Mouse (Mus musculus) T-helper 2 cell (primary cell): ENCODE results near the gene Vgll4.

ENCODE experiments used
- in situ Hi-C: fragments of 300-600 bp; cut with MboI, MseI; formaldehyde crosslinking; loops from one replicate; pipeline ENCODE4 v1.15.1; 2025; ENCODE audit warnings: high pct_unique_total_duplicates

Gene Vgll4

DNA sequence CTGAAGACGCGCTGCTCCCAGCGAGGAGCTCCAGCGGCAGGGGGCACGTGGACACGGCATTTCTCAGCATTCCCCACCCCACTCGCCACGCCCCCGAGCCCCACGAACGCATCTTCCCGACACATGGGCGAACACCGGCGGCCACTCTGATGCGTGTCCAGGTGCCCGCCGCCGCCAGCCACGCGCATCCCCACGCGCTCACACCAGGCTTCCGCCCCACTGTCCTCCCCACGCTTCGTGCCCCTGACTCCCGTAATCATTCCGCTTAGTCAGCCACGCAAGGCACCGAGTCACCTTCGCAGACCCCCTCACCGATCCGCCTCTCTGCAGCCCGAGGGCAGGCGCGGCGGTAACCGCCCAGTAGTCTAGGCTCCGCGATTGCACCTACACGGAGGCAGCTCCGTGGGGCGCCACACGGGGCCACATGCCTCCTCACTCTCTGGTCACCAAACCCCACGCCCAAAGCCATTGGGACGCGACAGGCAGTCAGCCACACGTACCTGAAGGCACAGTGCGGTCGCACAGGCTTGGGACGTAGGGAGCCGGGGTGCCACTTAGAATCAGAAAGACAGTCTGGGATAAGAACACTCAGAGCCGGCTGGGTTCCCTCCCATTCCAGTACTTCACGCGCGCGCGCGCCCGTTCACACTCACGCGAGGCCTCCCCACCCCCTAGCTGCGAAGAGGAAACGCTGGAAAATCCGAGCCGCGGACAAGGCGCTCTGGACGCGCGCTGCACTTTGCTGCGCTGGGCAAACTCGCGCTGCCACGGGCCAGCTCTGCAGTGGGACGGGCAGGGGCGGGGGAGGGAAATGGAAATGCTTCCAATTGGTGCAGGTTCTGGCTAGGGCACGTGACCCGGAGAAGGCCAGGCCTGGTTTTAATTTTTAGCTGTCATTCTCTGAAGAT is at the start of gene Vgll4:
TSS of gene Vgll4 (minus strand) at position 782 of the 908 bp plus-strand sequence.
- in situ Hi-C loops: loop anchor here (5.0 kb wide), 1 partner anchor 233 kb away; no protein-coding TSS in a partner anchor

DNA sequence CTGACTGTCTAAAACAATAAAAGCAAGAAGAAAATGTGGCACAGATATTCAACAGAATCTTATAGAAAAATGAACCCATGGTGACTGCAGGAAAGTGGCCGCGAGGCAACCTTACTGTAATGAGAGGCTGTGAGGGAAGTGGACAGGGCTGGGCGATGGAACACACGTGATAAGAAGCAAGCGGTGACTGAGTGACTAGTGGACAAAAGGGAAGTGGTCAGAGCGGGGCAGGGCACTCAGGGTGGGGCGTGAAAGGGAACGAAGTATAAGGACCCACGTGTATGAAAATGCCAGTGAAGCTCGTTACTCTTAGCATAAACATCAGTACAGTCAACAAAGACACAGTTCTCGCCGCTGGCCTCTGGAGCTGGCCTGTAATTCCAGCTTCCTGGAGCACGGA is 45.7 kb upstream of the Vgll4 start:
- in situ Hi-C loops: no loop called here

DNA sequence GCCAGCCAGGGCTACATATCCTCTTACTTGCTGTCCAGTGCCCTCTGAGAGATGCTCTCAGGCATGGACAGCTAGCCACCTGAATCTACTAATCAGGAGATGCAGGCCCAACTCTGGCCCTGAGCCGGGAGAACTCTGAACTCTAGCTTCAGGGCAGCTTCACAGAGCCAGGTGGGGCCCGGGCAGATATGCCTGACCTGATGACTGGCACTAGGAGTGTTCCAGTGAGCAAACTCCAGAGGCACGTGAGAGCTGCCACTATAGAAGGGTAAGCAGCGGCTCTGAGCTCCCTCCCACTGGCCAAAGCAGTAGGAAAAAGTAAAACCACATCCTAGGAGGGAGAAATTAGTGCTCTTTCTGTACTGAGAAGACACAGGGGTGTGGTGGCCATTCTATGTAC is 43.8 kb upstream of the Vgll4 start:
- in situ Hi-C loops: loop anchor here (5.0 kb wide), 1 partner anchor 81 kb away; no protein-coding TSS in a partner anchor

DNA sequence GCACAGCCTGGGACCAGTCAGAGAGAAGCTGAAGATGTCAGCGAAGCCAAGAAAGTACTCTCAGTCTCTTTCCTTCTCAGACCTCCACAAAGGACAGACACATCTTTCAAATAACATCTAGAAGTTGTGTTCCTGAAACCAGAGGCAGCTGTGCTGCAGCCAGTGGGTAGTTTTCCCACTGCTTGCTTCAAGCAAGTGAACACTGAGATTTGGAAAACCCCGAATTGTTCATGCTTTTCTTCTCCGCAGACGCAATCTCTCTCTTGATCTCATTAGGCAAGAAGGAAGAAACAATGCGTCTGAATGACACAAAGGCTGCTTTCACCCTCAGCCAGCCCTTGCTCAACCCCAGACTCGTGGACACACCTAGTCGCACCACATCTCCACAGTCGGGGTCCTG is 42.0 kb upstream of the Vgll4 start:
- in situ Hi-C loops: loop anchor here (5.0 kb wide), 1 partner anchor 79 kb away; no protein-coding TSS in a partner anchor

DNA sequence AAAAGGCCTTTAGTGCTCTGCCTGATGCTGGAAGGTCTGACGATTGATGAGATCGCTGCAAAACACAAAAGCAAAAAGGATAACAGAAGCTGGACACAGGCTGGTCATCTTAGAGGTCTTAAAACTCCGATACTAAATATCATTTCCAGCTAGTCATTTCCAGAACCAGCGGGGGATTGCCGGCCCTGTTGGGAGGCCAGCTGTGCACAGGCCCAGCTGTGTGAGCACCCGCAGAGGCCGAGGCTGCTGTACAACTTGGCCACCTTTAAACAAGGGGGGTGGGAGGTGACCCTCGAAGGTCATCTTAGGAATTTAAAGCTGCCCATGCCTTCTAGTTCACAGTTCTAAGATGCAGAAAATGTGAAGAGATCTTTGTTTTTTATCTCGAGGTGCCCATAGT is 41.0 kb upstream of the Vgll4 start:
- in situ Hi-C loops: loop anchor here (5.0 kb wide), 1 partner anchor 79 kb away; no protein-coding TSS in a partner anchor

DNA sequence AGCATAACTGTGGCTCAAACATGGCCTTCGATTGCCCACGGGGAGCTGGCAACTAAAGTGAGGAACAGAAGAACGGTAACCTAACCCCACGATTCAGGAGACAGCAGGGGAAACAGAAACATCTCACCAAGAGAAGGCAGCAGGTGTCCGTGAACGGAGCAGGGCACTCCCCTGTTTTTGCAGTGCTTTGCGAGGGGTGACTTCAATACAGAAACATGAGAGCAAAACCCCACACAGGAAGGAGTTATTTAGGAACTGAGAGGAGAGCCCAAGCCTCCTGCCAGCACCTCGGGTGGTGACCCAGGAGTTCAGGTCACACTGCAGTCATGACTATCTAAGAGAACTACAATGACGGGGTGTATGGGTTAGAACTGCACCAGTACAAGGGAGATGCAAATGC is 40.5 kb upstream of the Vgll4 start:
- in situ Hi-C loops: loop anchor here (5.0 kb wide), 1 partner anchor 78 kb away; no protein-coding TSS in a partner anchor

DNA sequence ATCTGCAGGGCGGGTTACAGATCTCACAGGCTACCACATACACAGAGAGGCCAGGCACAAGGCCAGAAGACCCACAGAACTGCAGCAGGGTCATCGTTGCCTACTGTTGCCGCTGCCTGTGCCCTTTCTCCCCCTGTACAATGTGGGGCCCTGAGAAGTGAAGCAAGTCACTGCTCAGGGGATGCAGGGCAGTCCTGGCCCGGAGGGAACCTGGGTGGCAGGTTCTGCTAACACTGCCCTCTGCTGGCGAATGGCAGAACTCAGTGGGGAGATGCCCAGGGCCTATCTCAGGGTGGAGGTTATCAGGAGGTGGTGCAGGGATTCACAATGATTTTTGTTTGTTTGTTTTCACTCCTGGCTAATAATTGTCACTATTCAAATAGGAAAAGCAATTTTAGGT is 37.9 kb upstream of the Vgll4 start:
- in situ Hi-C loops: no loop called here

DNA sequence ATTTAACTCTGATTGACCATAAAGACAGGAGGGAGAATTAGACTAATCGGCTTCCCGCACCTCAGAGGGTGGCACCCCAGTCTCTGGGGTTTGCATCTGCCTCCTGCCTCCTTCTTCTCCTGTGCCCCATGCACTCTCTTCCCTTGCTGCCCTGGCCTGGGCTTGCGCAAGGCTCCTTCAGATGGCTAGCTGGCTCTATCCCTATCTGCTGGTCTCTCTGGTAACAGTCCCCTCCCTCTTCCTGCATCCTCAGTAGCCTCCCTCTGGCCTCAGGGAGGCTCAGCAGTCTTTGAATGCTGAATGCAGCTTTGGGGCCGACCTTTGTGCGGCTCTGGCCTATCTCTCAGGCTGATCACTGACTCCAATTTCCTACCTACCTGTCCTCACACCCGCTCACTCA is 37.2 kb upstream of the Vgll4 start:
- in situ Hi-C loops: no loop called here

DNA sequence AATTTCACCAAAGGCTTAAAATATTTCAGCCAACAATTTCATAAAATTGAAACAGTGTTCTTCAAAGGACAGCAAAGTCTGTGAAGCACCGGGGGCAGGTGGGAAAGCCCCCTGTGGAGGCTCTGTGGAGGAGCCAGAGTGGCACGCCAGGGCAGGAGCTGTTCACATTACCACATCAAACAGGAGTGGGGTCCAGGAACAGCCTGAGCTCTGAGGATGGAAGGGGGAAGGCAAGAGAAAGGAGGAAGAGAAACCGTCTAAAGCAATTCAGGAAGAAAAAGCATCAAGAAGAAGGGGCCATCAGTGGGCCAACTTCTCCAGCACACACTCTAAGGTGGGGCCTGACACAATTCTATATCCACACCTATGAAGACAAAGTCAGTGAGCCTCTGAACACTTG is 36.3 kb upstream of the Vgll4 start:
- in situ Hi-C loops: no loop called here

DNA sequence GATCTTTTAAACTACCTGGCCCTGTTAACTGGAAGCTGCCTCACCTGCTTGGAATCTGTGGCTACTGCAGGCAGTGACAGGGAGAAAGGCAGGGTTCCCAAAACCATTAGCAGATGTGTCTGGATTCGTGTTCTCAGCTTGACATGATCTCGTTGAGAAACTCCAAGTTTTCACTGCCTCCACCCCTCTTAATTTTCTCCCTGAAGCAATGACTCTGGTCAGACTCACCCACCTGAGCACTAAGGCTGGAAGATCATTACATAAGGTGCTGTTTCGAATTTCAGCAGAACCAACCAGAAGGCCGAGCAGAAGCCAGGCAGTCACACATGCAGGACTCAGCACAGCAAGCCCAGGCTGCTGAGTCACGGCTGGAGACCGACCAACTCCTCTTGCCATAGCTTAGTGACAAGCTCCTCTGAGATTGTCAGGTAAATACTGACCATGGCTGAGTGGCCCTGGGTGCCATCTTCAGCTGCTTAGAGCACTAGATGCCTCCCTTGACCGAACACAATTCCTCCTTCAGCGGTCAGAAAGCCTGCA is 35.6 kb upstream of the Vgll4 start:
- in situ Hi-C loops: no loop called here

DNA sequence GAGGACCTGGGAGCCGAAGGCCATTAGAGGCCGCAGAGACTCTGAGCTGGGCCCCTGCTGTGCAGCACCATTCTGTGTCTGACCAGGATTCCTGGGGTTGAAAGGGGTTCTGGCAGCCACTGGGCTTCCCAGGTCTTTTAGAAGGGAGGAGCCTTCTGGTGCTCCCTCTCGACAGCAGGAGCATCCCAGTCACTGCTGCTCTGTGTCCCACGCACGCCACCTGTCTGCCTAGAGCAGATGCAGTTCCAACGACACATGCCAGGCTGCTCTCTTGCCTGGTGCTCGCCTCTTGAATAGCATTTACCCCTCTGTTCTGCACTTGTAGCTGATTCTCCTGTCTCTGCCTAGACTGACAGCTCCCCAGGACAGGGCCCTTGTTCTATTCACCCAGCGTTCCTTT is 34.8 kb upstream of the Vgll4 start:
- in situ Hi-C loops: no loop called here

DNA sequence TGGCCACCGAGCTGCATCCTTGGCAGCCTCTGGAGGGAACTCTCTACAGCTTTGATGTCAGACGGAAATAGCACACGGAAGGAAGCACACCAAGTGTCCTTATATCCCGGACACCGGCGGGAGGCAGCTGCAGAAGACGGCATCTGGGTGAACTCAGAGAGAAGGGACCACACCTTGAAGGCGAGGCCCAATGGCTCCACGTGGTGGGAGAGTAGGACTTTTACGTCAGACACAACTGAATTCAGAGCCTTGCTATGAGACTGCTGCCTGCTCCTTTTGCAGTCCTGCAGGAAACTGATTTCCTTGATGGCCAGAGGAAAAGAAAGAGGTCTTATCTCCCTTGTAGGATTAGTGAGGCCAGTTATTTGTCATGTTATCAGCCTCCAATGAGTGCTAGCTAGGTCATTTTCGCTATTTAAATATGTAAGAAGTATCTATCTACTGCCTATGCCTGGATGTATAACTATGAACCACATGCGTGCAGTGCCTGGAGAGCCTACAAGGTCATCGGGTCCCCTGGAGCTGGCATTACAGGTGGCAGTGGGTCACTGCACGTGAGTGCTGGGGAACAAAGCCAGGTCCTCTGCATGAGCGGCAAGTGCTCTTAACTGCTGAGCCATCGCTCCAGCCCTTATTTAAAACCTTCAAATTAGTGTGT is 28.7 kb upstream of the Vgll4 start:
- in situ Hi-C loops: no loop called here

DNA sequence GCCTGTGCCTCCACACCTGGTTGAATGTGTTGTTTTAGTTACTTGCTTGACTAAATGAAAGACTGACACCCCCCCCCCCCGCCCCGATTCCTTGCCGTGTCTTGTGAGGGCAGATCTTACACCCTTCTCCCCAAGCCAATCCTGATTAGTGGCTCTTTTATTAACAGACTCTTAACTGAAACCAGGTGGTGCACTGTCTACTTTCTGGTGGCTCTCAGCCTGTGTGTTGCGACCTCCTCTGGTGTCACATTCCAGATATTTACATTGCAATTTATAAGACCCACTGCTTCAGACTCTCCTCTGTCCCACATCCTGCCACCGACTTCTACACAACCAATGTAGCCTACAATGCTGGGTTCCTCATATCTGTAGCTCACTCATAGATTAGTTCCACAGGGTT is 27.7 kb upstream of the Vgll4 start:
- in situ Hi-C loops: no loop called here

DNA sequence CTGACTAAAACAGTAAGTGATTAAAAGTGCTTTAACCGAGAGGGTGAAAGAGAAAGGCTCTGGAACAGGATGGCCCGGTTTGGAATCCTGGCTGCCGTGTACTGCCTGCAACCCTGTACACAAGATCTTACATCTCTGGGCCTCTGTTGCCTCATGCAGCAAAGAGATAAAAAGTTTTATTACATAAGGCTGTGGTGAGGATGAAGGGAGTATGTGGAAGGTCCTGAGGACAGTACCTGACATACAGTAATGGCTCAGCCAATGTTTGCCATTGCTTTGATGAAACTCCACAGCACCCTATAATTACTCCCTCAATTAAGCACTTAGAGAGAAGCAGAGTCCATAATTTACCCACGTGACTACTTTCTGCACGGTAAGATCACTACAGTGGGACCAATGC is 27.1 kb upstream of the Vgll4 start:
- in situ Hi-C loops: no loop called here

DNA sequence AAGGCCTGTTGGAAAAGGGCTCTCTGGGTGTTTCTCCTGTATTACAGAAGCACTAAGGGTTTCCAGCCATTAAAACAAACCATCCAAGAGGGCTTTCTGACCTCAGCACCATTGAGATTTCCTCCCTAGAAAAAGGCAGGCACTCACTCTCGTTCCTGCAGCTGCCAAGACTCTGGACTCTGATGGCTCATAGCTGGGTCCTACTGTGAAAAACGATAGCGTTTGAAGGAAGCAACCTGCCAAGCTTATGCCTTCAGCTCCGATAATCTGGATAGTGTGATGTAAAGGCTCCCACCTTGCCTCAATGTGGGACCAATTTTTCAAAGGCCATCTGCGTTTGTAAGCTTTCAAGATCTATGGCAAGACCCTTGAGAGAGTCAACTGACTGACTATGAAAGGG is 24.3 kb upstream of the Vgll4 start:
- in situ Hi-C loops: no loop called here

DNA sequence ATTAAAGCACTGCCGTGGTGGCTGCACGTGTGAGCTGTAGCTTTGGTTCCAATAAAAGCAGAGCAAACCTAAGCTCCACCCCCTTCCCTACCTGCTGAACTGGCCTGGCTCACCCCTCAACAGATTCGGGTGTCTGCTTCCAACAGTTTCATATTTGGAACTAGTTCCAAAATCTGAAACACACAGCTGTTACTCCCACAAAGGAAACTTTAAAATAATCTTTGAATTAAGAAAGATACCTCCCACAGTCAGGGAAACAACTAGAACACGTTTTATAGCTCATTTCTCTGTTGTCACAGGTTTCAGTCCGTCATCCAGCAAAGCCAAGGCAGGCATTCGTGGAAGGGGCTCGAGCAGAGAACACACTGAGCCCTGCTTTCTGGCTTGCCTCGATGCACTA is 23.9 kb upstream of the Vgll4 start:
- in situ Hi-C loops: no loop called here

DNA sequence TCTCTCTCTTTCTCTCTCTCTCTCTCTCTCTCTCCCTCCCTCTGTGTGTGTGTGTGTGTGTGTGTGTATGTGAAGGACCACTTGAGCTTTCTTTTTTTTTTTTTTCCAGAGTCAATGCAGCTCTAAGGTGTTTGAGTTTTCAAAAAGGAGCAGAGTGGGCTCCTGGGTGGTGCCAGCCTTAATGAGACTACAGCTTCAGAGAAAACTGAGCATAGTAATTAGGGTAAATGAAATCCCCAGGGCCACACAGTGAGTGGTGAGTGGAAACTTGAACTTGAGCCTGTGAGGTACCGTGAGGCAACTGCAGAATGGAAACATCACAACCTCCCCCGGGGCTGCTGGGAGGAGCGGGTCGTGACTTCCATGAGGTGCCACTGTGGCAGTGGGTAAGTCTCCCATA is 22.1 kb upstream of the Vgll4 start:
- in situ Hi-C loops: no loop called here

DNA sequence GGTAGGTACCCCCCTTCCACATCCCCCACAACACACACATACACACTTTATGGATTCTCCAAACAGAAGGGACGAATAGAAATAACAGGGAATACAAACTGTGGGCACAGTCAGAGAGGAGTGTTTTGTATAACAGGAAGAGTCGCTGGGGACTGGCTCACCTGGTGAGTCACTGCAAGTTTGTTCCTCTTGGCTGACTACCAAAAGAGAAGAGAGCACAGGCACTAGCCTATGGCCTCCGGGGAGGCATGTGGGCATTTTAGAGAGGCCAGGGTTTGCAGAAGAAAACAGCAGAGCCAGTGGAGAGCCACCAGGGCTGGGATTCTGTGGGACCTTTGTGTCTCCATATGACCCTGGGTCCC is 18.8 kb upstream of the Vgll4 start:
- in situ Hi-C loops: no loop called here

DNA sequence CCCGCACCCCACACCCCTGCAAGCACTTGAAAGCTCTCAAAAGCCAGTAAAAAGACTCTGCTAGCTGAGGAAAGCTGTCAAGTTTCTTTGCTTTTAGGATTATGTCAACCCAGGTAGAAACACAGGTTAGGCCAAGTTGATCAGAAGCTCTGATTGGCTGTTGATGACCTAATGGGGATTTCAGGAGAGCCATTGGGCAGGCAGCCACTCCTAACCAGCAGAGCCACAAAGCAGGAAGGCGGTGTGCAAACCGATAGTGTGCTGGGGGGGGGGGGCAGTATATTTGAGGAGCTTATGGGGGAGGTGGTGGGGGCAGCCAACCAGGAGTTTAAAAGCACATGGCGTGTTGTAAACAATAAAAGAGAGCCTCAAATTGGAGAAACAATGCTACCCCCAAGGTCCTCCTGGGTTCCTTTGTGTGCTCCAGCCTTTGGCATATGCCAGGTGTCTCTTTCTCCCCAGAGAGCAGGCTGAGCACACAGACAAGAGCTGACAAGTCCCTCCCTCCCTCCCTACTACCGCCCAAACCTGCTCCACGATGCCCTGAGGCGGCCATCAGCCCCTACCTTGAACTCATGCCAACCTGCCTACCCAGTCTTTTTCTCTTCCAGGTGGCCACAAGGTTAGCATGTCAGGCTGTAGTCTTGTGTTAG is 18.3 kb upstream of the Vgll4 start:
- in situ Hi-C loops: no loop called here

DNA sequence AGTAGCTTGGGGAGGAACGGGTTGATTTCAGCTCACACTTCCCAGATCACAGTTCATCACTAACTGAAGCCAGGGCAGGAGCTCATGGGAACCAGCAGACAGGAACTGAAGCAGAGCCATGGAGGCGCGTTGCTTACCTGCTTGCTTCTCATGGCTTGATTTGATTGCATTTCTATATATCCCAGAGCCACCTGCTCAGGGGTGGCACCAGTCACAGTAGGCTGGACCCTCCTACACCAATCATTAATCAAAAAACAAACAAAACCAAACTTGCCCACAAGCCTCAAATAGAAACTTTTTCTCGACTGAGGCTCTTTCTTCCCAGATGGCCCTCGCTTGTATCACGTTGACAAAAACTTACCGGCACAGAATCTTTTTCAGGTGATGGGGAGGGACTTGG is 12.9 kb upstream of the Vgll4 start:
- in situ Hi-C loops: no loop called here

DNA sequence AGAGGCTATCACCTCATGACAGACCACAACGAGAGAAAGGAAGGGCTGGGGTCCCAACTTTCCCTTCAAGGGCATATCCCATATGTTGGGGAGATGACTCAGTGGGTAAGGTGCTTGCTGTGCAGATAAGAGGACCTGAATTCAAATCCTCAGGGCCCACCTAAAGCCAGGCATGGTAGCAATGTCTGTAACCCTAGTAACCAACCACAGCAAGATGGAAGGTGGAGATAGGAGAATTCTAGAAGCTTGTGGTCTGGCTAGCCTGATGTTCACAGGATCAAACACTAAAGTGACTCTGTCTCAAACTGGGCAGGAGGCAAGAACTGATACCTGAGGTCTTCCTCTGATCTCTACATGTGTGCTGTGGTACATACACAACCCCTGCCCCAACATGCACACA is 9.9 kb upstream of the Vgll4 start:
- in situ Hi-C loops: no loop called here

DNA sequence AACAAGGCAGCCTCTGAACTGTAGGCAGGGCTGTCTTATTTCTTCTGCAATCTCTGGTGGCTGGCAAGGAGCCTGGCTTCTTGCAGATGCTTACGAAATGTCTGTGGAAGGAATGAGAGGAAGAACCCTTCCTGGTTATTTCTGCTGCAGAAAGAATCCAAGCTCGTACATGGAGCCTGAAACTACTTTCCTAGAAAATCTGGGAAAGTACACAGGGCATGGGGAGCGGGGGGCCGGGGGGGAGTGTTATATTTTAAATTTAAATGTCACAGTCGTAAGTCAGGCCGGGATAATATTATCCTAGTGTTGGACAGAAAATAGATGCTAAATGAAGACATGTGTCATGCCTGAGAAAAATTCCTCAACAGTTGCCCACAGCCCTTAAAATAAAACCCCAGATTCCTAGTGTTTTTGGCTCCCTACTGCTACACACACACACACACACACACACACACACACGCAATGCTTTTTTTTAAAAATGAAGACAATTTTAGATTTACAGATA is 7.2 kb upstream of the Vgll4 start:
- in situ Hi-C loops: no loop called here
